Mouse (Mus musculus) brain, adult 2 months (tissue): ENCODE measurements around the gene Fam133b.

Source experiments
- DNase-seq: peaks from one replicate; pipeline ENCODE4 v3.0.0; 2011; ENCODE audit warnings: low read depth, low spot score

Gene Fam133b

GRCm38 (mm10) chr5:3543629-3544479 lies at the start of gene Fam133b:
Gene Fam133b (plus strand): TSS chr5:3543833.
- DNase-seq, result peak; percentile 95

- no peak for DNase-seq
Observed at GRCm38 (mm10) chr5:3493968-3494367, 49.7 kb upstream of the Fam133b start.

- DNase-seq, result no peak
Observed at GRCm38 (mm10) chr5:3494452-3495187, 49.0 kb upstream of the Fam133b start.

DNA sequence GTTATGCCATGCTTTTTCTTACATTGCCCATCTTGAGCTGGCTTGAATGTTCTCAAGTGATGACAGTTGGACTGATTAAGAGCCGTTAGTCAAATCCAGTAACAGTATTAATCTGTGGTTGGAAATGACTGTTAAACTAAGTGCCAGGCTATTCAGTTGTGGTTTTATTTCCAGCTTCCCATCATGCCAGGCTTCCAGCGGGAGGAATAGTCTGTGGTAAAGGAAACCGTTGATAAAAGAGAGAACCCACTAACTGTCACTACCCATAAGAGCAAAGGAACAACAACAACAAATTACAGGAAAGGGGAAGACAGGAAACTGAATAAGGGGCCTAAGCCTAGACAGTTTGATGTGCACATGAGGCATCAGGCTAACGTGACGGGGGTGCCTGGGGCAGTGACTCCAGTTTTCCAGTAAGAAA lies 46.1 kb upstream of the Fam133b start:
- no peak for DNase-seq

- DNase-seq, result no peak
Observed at GRCm38 (mm10) chr5:3500298-3500697, 43.3 kb upstream of the Fam133b start.

DNA sequence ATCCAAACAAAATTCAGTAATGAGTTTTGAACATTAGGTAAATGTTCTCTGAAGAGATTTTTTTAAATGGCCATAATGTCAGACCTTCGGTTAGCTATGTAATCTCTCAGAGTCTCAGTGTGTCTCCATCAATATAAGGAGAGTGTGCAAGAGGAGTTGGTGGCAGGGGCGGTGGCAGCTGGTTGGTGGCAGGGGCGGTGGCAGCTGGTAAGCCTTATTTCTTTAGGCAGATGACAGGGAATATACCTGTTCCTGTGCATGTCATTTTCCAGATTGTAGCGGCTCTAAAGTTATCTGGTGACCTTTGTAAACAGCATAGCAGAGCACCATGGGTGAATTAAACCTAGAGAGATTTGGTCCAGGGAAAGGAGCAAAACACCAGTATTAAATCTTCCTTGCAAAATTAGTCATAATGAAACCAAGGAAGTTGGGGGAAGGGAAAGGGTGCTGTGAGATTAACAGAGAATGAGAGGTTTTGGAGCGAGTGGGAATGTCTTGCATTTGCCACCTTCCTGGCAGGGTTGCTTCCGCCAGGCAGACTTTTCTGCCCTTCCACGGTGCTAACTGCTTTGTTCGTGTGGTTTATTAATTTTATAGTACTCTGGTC lies 42.6 kb upstream of the Fam133b start:
- no peak for DNase-seq

DNA sequence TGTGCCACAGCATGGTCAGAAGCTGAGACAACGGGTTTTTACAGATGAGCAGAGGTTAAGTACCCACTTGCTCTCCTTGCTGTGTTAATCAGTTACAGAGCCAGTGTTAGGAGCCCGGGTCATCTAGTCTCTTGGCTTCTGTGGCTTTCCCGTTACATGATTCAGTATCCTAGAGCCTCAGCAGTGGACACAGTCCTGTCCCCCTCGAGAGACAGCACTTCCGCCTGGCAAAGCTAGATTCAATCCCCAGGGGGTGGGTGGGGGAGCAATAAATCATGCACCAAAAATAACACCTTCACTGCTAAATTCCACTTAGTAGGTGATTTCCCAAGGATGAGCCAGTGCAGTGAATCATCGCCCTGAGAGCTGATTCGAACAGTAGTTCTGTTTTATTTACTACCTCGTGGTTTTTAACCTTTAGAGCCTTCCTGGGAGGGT lies 42.0 kb upstream of the Fam133b start:
- DNase-seq, result no peak

GRCm38 (mm10) chr5:3502610-3503350 lies 40.9 kb upstream of the Fam133b start:
- peak; percentile 50 for DNase-seq

DNA sequence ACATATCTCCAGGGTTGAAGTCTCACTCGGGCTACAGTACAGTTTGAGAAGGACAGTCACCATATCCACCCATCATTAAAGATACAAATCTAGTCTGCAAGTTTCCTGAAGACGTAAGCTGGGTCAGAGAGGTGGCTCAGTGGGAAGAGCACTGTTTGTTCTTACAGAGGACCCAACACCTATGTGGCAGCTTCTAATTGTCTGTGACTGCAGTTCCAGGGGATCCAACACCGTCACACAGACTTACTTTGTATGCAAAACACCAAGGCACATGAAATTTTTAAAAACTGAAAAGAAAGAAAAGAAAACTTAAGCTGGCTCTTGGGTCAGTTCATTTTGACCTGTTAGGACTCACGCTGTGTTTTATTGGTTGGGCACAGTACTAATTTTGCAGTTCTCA lies 40.3 kb upstream of the Fam133b start:
- no peak for DNase-seq

- DNase-seq, result peak; percentile 27
Observed at GRCm38 (mm10) chr5:3503836-3504323, 39.8 kb upstream of the Fam133b start.

DNA sequence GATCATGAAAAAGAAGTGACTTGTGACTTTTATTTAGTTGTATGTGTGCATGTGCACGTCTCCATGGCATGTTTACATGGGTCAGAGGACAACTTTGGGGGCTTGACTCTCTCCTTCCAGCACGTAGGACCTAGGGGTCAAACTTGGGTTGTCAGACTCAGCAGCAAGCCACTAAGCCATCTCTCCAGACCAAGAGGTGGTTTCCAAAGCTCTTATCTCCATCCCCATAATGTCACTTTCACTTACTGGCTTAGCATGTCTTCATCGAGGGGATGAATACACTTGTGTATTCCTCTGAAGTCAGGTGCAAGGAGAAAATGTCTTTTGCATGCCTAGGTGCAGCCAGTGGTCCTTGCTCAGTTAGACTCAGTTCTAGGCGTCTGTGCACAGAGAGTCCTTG lies 39.2 kb upstream of the Fam133b start:
- no peak for DNase-seq

GRCm38 (mm10) chr5:3505553-3505952 lies 38.1 kb upstream of the Fam133b start:
- DNase-seq, result no peak

DNA sequence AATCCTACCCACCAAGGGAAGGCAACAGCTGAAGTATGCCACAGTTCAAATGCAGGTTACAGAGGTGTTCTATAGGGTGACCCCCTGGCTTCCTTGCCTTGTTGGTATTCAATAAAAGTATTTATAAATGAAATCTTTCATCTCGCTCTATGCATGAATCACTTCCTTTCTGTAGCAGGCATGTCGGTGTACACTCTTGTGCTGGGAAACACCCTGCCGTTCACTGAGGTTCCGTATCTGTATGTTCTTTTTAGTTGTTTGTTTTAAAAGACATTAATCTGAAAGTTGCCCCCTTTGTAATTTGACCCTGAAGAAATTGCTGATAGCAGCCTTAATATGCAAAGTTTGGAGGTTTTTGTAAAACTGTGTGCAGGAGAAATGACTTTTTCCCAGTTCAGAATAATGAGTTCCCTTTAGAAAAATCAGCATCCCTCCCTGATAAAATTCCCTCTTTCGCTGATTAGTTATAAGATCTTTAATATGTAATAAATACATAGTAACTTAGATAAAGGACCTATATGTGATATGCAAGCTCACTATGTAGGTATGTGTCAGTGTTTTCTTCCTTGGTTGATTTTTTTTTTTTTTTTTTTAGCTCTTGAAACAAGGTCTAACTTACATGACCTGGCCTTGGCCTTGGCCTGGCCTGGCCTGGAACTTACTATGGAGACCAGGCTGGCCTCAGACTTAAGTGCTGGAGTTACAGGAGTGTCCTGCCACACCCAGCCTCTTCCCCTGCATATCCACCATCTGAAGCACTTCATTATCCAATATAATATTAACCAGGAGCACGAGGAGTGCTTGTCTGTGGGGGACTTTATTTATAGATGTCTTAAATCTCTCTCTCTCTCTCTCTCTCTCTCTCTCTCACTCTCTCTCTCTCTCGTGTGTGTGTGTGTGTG lies 34.9 kb upstream of the Fam133b start:
- no peak for DNase-seq

DNA sequence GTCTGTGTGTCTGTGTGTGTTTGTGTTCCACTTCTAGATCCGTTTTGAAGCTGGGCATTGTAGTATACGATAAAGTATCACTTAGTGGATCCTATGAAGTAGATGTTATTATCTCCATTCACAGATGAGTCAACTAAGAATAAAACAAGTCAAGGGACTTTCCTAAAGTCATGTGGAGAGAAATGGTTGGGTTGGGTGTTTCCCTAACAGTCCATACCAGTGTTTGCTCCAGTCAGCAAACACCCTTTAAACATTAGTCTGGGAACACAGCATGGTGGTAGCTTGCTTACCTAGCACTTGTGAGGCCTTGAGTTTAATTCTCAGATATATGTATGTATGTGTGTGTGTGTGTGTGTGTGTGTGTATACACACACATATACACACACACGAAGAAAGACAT lies 34.1 kb upstream of the Fam133b start:
- DNase-seq, result no peak

DNA sequence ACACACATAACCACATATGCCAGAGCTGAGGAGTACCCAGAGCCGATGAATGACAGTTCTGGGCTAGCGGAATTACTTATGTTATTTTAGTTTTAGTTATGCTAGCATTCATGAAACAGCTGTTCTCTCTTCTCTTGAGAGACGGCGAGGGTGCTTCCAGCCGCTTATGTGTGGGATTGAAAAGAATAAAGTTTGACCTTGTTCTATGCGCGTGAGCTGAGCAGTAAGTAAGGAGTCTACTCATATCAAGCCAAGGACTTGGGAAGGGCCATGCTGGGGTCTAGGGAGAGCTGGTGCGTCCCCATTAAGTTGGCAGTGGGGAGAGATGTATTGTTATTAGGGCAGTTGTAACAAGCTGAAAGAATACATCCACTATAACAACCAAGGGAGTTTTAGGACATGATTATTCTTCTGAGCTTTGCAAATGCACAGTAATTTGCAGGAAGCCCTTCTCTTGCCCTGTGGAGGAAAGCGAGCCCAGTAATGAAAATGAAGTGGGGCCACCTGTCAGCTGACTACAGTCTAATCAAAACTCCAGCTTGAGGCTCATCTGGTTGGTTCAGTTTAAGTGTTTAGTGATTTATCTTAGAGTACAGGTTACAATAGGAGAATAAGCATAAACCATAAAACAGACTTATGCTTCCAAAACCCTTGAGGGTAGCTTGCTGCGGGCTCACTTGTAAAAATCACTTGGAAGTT lies 32.4 kb upstream of the Fam133b start:
- DNase-seq, result peak; percentile 28

DNA sequence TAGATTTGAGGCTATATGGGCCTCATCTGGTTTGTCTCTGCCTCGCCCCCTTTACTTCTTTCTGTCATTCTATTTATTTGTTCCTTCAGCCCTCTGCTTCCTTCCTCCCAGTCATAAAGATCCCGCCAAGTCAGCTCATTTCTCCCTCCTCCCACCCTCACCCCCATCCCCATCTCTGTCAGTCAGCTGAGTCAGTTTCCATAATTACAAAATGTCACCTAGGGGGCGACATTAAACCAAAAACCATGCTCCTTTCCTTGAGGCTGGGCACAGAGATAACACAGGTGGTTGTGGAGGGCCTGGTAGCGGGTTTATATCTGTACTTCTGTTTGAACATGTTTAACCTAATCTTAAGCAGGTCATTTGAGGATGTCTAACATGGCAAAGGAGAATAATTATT lies 31.0 kb upstream of the Fam133b start:
- DNase-seq, result no peak

DNA sequence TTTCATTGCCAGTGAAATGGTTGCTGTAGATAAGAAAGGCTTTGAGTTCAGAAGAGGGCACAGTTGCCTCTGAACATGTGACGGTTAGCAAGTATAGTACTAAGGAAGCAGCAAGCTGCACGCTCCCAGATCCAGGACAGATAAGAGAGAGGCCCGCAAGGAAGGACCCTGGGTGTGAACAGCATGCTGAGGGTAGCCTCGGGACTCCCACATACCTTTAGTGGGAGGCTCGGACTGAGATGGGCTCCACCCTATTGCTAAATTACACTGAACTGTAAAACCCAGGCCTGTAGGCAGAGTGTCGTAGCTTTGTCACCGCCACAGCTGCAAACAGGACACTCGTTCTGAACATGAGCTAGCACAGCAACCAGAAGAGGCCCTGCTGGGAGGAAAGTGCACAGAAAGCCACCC lies 28.7 kb upstream of the Fam133b start:
- no peak for DNase-seq

DNA sequence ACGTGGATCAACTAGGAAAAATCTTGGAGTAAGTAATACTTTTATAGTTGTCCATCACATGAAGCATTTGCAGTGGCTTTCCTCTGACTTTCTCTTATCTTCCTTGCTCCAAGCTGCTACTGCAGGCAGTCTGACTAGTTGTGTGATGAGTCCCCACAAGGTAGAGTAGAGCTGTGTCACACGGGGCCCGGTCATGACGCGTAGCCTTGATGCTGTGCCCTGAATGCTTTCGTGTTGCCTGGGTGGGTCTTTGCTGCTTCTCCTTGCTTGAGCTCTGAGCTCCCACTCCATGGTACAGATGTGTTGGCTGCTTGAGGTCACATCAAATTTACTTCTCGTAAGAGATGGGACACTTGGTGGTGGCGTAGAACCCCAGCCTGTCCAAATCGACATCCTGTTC lies 28.2 kb upstream of the Fam133b start:
- no peak for DNase-seq

GRCm38 (mm10) chr5:3516481-3517075 lies 27.1 kb upstream of the Fam133b start:
- DNase-seq, result peak; percentile 80
